Mouse (Mus musculus): ENCODE results near the gene Wnt3a. TPM values are rescaled to one million over a fixed set of nuclear protein-coding genes. Genes with fewer than 3 reads are reported as not detected.

Wnt3a gene
- not detected for total RNA-seq (2021)

GRCm38 (mm10) chr11:59290702-59291303 is at the start of gene Wnt3a:
Wnt3a (minus strand) TSS chr11:59290752.
- no peak for DNase-seq (ENCODE audit: extremely low spot score in 1 of 2, low spot score in 2 of 2)
- intact Hi-C loops (cut with DNase I), result loop anchor here (10.0 kb wide), 3 partner anchors 196 to 356 kb away; partner anchors contain the start of gene Rnf187

DNA sequence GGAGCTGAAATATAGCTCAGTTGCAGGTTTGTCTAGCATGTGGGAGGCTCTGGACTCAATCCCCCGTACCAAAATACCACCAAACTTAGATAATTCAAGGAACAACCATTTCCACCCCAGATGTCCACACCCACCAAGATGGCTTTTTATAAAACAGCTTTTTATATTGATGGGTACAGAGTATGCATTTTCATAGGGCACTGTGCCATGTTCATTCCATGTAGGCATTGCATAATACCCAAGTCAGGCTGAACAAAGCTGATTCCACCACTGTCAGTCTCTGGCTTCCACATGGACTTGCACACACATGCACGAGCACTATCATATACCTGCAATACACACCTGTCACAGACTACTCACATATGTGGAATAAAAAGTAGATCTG is 48.2 kb upstream of the Wnt3a start:
- intact Hi-C loops (cut with DNase I), result no loop called here
- peak in 1 of 2 experiments; percentile 79 for DNase-seq (ENCODE audit: extremely low spot score in 1 of 2, low spot score in 2 of 2)

DNA sequence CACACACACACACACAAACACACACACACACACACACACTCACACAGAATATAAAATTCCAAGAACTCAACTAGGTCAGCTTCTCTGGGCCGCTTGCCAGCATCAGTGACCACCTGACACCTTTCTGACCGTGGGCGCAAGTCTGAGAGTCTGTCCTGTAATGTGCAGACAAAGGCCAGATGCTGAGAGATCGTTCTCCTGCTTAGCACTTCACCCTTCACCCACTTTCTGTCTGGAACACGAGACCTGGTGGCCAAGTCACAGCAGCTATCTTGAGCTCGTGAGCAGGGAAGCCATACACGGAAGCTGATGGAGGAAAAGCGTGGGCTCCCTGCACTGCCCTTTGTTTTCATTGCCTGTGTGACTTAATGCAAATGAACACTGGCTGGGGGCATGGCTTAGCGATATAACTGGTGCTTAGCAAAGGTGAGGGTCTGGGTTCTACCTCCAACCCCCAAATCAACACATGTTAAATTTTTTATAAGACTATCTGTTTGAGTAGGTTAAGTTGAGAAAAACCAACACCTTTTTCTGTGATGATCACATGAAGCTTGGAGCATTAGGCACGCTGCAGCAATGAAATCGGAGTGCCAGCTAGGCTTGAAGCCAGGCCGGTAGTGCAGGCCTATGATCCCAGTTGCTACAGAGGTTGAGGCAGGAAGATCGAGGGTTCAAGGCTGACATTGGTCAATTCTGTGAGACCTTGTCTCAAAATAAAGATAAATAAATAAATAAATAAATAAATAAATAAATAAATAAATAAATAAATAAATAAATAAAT is 47.6 kb upstream of the Wnt3a start:
- intact Hi-C loops (cut with DNase I), result no loop called here
- DNase-seq (ENCODE audit: extremely low spot score in 1 of 2, low spot score in 2 of 2), result peak in 1 of 2 experiments; percentile 69

GRCm38 (mm10) chr11:59336381-59336780 is 45.8 kb upstream of the Wnt3a start:
- intact Hi-C loops (cut with DNase I), result no loop called here

DNA sequence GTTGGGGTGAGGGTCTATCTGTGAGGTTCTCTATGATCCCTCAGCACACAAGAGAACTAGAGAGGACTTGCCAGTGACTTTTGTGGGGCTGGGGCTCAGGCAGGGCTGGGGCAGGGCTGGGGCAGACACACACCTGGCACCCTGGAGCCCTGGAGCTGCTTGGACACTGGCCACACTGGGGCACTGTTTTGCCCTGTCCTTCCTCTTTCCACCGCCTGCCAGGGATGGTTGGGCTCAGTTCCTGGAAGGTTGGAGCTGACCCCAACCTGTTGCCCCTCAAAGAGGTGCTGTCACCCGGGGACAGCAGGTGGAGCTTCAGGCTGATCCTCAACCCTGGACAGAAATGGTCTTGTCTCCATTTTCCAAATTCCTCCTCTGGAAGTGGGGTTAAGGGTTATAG is 45.4 kb upstream of the Wnt3a start:
- intact Hi-C loops (cut with DNase I), result no loop called here
- no peak for DNase-seq (ENCODE audit: extremely low spot score in 1 of 2, low spot score in 2 of 2)

More at GRCm38 (mm10) chr11:59336381-59336780, 45.8 kb upstream of the Wnt3a start:
- peak in 1 of 2 experiments; percentile 60 for DNase-seq (ENCODE audit: extremely low spot score in 1 of 2, low spot score in 2 of 2)

DNA sequence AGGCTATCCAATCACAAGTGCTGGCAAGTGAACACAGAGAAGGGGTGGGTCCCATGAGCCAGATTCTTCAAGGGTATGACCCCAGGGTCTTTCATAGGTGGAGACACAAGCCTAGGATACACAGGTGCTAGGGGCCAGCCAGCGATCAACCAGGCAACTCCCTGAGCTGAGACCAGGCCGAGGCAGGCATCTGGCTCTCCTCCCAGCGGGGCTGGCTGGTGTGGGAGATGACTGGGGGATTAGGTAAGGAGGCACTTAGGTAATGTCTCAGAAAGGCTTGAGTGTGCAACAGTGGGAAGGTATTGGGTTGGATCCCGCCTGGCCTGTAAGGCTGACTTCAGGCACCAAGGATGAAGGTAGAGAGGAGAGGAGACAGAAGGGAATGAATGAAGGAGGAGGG is 44.6 kb upstream of the Wnt3a start:
- DNase-seq (ENCODE audit: extremely low spot score in 1 of 2, low spot score in 2 of 2), result no peak
- intact Hi-C loops (cut with DNase I), result no loop called here

DNA sequence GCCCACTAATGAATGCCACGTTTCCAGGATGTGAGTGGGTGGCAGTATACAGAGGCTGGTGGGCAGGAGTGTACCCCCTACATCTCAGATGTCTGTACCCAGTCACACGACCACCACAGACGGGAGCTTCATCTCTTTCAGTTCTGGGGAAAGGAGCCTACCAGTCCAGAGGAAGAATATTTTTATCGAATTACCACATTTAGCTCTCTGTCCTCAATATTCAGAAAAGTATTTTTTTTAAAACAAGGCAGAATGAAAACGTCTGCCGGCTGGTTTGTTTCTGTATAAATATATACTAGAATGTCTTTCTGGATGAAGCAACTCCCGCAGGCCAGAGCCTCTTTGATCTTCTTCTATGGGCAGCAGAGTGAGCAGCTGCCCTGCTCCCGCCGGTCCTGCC is 42.4 kb upstream of the Wnt3a start:
- intact Hi-C loops (cut with DNase I), result no loop called here
- no peak for DNase-seq (ENCODE audit: extremely low spot score in 1 of 2, low spot score in 2 of 2)

DNA sequence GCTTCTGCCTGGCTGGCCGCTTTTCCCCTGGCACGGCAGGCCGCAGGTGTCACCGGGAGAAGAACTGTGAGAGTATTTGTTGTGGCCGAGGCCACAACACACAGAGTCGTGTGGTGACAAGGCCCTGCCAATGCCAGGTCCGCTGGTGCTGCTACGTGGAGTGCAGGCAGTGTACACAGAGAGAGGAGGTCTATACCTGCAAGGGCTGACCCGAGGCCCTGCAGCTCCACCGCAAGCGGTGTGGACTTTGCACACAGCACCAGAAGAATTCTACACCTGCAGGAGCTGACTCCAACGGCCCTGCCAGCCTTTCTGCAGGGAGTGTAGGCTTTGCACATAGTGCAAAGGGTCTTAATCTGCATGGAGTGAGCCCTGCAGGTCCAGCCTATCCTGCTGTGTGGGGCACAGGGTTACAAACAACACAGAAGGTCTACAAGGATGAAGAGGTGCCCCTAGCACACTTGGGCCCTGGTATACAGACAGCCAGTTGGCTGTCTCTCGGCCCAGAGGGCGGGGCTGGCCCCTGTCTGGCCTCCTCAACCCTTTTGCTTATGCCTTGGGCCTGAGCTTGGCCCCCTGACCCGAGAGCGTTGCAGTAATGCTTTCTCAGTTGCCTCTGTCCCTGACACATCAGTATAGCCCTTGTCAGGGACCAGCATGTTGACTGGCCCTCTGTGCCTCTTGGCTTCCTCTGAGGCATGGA is 40.8 kb upstream of the Wnt3a start:
- intact Hi-C loops (cut with DNase I), result no loop called here
- no peak for DNase-seq (ENCODE audit: extremely low spot score in 1 of 2, low spot score in 2 of 2)

- peak in 1 of 2 experiments; percentile 80 for DNase-seq (ENCODE audit: extremely low spot score in 1 of 2, low spot score in 2 of 2)
These were observed 40.0 kb upstream of the Wnt3a start for GRCm38 (mm10) chr11:59330560-59330959.

GRCm38 (mm10) chr11:59329616-59330015 is 39.1 kb upstream of the Wnt3a start:
- intact Hi-C loops (cut with DNase I), result no loop called here

More at GRCm38 (mm10) chr11:59330560-59330959, 40.0 kb upstream of the Wnt3a start:
- intact Hi-C loops (cut with DNase I), result no loop called here

GRCm38 (mm10) chr11:59327625-59328024 is 37.1 kb upstream of the Wnt3a start:
- intact Hi-C loops (cut with DNase I), result no loop called here
- DNase-seq (ENCODE audit: extremely low spot score in 1 of 2, low spot score in 2 of 2), result no peak

More at GRCm38 (mm10) chr11:59329616-59330015, 39.1 kb upstream of the Wnt3a start:
- DNase-seq (ENCODE audit: extremely low spot score in 1 of 2, low spot score in 2 of 2), result no peak

DNA sequence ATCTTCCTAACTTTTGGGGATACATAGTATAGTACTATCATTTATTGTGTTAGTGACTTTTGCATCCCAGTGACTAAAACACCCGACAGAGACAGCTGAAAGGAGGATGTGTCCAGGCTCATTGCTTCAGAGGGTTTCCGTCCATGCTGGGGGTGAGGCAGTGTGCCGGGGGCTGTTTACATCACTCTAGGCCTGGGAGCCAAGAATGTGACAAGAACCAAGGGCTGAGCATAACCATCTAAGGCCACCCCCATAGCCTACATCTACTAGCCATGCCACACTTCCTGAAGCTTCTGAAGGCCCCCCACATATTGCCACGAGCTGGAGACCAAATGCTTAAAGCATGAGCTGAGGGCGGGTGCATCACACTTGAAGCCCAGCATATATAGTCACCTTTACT is 34.2 kb upstream of the Wnt3a start:
- intact Hi-C loops (cut with DNase I), result no loop called here

DNA sequence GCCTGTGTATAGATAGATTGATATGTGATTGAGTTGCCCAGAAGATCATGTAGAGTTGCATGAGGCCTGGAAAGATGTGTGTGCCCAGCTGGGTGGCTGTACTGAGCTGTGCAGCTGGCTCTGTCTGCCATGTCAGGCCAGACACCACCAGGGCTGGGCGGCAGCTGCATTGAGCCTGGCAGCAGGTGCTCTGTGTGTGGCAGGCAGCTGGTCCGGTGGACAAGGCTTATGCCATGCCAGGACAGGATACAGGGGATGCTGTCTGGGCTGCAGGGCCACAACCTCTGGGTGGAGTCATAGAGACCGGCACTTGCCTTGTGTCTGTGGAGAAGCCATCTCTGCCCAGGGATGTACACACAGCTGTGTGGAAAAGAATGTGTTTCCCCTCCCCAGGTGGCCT is 32.4 kb upstream of the Wnt3a start:
- intact Hi-C loops (cut with DNase I), result no loop called here
- DNase-seq (ENCODE audit: extremely low spot score in 1 of 2, low spot score in 2 of 2), result no peak

More for the DNA sequence above, 34.2 kb upstream of the Wnt3a start:
- DNase-seq (ENCODE audit: extremely low spot score in 1 of 2, low spot score in 2 of 2), result no peak

DNA sequence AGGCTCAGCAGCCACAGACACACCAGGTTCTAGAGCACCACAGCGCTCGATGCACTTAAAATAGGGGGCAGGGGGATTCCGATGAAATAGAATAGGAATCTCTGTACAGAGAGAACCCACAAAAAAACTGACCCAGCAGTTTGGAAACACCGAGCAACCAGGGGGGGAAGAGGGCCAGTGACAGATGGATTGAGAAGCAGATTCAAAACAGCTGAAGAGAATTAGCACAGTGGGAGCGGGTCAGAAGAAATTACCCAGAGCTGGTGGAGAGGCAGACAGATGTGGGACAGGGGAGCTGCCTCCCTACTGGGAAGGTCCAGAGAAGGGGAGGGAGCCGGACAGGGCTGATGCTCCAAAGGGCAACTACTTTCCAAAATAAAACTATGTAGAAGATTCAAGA is 26.0 kb upstream of the Wnt3a start:
- intact Hi-C loops (cut with DNase I), result no loop called here
- no peak for DNase-seq (ENCODE audit: extremely low spot score in 1 of 2, low spot score in 2 of 2)

DNA sequence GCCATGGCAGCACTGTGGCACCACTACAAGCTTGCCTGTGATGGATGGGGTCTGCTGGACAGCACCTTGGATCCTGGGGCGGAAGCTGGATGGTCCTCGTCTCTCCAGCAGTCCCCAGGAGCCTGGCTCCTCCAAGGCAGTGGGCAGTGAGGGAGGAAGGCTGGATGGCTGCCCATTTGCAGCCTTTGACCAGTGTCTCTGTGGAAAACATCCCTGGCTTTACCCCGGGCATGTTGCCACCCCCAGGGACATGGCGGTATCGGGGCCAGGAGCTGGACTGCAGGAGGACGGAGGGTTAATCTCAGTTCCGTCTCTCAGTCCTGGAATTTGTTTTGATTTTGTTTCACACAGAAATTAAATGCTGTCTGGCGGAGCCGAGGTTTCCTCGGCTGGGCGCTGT is 23.4 kb upstream of the Wnt3a start:
- DNase-seq (ENCODE audit: extremely low spot score in 1 of 2, low spot score in 2 of 2), result peak in 1 of 2 experiments; percentile 61
- intact Hi-C loops (cut with DNase I), result no loop called here

- DNase-seq (ENCODE audit: extremely low spot score in 1 of 2, low spot score in 2 of 2), result no peak
- intact Hi-C loops (cut with DNase I), result no loop called here
These were observed 22.7 kb upstream of the Wnt3a start for GRCm38 (mm10) chr11:59313029-59313811.

- intact Hi-C loops (cut with DNase I), result no loop called here
- no peak for DNase-seq (ENCODE audit: extremely low spot score in 1 of 2, low spot score in 2 of 2)
These were observed 21.9 kb upstream of the Wnt3a start for GRCm38 (mm10) chr11:59312501-59312900.

GRCm38 (mm10) chr11:59312060-59312459 is 21.5 kb upstream of the Wnt3a start:
- intact Hi-C loops (cut with DNase I), result no loop called here
- no peak for DNase-seq (ENCODE audit: extremely low spot score in 1 of 2, low spot score in 2 of 2)

DNA sequence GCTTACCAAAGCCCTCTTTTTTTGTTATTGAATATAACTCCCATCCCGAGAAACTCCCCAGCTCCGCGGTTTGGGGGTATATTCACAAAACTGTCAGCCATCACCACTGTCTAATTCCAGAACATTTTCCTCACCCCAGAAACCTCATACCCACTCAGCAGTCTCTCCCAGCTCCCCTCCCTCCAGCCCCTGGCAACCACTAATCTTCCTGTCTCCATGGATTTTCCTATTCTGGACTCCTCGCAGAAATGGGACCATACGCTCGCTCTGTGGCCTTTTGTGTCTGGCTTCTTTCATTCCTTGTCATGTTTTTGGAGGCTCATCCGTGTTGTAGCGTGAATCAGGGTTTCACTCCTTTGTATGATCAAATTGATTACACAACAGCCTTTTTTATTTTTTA is 19.4 kb upstream of the Wnt3a start:
- intact Hi-C loops (cut with DNase I), result loop anchor here (10.0 kb wide), 1 partner anchor 115 kb away; no protein-coding TSS in a partner anchor
- no peak for DNase-seq (ENCODE audit: extremely low spot score in 1 of 2, low spot score in 2 of 2)
